Mouse (Mus musculus): Measurements from ENCODE around the gene Nr4a1. TPM values are rescaled to one million over a fixed set of nuclear protein-coding genes. Genes with fewer than 3 reads are reported as not detected.
A peak's percentile ranks its signal among the peaks of the same experiment; 100 is the strongest.

The Nr4a1 gene
- total RNA-seq, 1 experiment from 2014 or later = 131 TPM

DNA sequence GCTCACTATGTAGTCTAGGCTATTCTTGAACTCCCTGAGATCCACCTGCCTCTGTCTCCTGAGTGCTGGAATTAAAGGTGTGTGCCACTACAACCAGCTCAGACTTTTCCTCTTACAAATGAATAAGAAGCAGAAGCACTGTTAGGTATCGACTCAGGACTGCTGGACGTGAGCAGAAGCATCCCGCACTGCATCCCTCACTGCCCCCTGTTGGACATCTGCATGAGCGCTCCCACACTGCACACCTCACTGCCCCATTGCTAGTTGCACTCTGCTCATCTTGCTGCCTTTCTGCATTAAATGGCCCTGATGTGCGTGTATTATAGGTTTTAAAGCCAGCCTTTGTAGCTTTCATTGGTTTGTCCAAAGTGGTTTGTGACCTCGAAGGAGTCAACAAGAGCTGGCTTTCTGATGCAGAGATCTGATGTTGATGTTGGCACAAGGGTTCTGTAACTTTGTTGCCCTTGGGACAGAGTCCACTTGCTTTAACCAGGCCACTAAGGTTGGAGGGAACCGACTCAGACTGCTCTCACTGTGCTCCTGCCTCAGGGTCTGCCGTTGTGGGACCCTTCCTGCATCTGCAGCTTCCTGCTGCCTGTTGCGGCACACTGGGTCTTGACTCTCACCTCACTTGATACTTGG lies 32.2 kb downstream of the Nr4a1 start:
- no peak for DNase-seq

DNA sequence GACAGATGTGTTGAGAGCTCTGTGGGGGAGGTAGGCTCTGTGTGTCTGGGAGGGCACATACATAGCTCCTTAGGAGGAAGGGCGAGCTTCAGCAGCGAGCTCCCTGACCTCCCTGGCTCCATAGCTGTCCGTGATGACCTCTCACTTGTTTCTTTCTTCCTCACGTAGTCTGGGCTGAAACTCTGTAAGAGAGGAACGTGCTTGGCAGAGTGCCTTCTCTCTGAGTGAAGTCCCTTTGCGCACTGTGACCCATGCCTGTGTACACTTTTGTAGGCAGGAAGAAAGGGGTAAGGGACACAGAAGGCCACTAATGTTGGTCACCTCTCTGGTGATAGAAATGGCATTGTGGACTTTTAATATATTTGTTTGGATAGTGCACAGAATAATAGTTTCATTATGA lies 33.3 kb downstream of the Nr4a1 start:
- no peak for DNase-seq

DNA sequence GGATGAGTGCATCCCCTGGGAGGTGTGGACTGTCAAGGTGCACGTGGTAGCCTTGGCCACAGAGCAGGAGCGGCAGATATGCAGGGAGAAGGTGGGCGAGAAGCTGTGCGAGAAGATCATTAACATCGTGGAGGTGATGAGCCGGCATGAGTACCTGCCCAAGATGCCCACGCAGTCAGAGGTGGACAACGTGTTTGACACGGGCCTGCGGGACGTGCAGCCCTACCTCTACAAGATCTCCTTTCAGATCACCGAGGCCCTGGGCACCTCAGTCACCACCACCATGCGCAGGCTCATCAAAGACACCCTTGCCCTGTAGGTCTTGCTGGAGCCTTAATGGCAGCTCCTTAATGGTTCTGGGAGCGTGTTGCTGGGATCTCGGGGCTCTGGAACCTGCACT lies 36.3 kb downstream of the Nr4a1 start:
- DNase-seq = no peak

DNA sequence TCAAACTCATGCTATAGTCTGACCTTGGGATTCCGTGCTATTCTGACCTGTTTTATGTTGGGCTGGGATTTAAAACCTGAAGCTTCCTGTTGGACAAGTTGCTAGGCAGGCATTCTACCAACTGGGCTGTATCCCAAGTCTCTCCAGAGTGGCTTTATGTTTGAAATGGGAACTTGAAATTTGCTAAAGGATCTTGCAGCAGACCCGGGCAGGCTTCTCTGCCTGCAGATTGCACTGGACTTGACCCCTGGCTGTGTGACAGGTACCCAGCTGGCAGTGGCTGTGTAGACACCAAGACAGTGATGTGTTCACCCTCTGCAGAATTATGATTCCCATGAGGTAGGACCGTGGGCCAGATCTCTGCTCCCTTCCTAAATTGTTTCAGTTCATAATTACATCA lies 37.9 kb downstream of the Nr4a1 start:
- DNase-seq = no peak

DNA sequence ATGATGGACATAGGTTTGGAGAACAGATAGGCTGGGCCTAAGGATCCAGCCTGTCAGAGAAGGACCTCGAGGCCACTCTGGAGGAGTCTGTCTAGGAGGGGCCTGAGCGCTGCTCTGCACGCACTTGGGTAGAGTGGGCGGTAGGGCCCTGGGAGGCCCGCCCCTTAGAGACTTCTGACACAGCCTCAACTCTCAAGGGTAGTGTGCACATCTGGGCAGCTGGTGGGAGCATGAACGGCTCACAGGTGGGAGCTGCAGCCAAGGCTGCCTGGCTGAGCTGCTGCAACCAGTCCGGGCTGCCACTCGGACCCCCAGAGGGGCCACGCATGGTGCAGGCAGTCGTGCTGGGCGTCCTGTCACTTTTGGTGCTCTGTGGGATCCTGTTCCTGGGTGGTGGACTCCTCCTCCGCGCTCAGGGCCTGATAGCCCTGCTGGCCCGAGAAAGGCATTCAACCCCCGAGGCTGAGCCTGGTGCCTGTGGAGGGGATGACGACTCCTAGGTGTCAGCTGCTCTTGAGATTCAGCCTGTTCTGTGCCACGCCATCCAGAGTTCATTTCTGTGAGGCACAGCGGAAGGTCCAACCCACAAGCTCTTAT lies 39.1 kb downstream of the Nr4a1 start, which contains the start of gene 6030408B16Rik:
Gene 6030408B16Rik (plus strand): TSS at position 188 of the 597 bp plus-strand sequence.
- no peak for DNase-seq

DNA sequence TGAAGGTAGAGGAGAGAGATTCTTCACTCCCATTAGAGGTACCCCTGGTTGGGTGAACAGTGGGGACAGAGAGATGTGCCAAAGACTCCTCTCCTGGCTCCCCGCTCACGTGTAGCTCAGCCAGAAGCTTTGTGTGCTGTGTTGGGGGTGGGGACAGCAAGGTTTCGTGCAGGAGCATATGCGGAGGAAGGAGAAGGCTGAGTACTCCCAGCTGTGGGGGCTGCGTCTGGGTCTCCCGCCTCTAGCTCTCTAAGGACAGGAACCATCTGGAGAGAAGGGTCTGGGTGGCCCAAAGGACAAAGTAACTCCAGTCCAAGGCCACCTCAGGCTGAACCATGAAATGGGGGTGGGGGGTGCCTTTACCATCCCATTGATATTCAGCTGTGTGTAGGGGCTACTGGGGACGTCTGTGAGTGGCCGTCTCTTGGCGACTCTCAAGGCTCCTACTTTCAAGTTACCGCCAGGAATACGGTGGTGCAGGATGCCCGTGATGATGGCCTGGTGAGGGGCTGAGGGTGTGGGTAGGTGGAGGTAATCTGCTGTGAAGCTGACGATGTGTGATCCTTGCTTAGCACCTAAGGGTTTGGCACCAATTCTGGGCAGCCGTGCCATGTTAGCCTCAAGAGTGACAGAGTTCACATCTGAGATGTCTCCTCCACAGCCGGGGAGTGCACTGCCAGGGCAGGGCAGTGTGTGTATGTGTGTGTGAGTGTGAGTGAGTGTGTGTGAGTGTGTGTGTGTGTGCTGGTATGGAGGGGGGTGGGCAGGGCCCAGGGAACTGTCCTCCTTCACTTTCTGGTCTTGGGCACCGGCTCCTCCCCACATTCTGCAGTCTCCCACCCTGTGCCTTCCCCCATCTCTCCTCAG lies 40.2 kb downstream of the Nr4a1 start:
- no peak for DNase-seq

DNA sequence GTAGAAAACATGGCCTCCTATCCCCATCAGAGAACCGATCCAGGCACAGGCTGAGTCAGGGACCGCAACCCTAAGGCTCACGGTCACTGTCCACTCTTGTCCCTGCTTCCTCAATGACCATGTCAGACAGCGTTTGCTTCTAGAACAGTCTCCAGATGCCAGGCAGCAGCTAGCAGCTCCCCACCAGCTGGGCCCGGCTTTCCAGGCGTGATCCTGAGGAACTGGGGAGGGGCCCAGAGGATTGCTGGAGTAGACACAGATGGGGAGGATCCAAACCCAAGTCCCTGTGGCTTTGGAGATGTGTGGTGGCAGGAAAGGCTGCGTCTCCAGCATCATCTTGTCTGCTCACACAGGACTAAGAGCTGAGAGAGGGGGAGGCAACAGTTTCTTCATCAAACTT lies 41.0 kb downstream of the Nr4a1 start:
- DNase-seq = no peak

DNA sequence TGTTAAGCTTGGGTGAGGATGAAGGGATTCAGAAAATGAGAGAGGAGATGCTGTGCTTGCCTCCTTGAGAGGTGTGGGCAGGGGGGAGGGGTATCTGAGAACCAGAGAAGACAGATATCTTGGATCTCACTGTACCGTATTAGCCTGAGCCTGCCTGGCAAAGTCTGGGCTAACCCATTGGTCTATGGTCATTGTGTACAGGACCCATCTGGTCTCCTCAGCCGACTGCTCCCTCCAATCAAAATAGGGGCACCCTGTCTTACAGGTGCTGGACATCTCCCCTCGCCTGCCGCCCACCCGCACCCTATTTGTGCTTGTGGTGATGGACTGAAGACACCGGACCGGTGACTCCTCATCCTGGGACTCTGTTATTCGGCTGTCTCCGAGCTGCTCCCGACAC lies 41.5 kb downstream of the Nr4a1 start:
- no peak for DNase-seq

DNA sequence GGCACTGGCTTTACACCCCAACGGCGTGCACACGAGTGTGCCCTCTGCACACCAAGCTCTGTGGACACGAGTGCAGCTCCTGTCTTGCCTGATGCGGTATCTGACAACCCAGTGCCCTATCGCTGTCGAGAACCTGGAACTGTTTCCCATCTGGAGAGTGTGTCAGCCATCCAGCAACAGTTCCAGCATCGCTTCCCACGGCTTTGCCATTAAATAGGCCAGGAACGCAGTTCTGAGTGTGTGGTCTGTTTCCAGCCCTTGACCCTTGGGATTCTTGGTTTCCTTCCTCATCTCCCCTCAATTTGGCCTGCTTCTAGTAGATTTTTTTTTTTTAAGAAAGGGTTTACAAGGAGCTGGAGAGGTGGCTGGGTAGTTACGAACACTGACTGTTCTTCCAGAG lies 42.0 kb downstream of the Nr4a1 start:
- DNase-seq = no peak

DNA sequence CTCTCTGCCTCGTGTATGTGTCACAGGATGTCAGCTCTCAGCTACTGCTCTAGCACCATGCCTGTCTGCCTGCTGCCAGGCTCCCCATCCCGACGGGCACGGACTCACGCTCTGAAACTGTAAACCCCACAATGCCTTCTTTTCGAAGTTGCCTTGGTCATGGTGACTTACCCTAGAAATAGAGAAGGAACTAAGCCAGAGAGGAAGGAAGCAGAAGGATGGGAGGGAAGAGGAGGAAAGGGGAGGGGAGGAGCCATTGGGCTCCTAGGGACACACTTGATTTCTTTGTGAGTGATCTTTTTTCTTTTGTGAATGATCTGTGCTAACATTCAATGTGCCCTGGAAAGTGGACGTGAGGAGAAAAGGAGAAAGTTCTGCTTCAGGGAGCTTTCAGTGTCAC lies 43.9 kb downstream of the Nr4a1 start:
- no peak for DNase-seq

DNA sequence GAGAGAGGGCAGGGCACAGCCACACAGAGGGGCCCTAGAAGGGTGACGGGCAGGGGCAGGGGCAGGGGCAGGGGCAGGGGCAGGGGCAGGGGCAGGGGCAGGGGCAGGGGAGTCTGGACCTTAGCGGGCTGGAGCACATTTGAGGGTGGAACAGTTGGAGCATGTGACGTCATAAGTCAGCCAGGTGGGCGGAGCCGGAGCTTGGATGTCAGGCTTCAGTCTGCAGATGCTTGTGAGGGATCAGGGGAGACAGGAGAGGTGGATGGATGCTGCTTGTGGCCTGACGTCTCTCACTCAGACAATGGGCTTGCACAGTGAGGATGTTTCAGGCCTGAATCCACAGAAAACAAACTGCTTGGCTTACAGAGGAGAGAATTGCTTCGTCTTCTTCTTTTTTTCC lies 44.5 kb downstream of the Nr4a1 start:
- DNase-seq = no peak

DNA sequence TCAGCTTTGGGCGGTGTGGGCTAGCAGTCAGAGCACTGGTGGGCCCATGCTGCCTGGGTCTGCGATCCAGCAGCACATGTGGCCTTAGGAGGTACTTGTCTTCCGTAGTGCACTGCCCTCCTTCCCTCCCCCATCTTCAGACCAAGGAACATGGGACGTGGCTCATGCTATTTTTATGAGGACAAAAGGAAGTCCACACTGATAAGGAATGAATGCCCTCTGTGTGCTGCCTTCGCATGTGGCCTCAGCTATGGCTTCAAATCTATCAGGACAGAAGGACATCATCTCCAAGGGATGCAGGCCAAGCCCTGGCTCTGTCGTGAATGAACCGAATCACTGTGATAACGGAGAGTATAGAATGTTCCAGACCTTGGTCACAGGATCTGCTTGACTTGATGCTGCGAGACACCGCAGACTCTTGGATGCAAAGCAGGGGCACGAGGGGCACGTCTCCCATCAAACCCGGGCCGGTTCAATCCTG lies 45.5 kb downstream of the Nr4a1 start:
- no peak for DNase-seq

DNA sequence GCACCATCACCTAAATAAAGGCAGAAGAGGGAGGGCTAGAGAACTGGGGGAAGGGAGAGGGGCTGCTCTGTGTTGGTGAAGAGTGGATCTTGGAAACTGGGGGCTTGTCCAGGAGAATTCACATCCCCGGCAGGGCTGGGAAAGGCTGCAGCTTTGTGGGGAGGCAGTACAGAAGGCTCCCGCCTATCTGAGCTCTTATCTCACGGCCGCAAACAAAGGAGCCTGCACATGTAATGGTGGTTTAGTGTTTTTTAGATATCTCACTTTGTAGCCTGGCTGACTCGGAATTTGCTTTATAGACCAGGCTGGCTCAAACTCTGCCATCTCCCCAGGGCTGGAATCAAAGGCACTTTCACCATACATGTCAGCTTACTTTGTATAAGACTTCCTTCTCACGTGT lies 46.1 kb downstream of the Nr4a1 start:
- DNase-seq = no peak

DNA sequence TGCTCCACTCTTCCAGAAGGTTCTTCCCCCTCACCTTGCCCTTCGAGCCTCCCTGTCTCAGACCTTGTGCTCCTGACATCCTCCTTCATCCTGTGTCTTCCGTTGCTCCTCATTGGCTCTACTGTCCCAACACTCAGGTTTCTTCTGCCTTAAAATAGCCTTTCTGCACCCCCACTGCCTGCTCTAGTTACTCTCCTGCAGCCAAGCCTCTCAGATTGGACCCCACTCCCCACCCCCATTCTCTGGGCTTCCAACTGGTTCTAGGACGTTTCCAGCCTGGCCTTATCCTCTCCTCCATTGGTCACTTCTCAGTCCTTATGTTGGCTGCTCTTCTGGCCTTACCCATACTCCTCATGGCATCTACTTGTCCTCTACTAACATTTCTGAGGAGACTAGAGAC lies 48.1 kb downstream of the Nr4a1 start:
- DNase-seq = no peak

DNA sequence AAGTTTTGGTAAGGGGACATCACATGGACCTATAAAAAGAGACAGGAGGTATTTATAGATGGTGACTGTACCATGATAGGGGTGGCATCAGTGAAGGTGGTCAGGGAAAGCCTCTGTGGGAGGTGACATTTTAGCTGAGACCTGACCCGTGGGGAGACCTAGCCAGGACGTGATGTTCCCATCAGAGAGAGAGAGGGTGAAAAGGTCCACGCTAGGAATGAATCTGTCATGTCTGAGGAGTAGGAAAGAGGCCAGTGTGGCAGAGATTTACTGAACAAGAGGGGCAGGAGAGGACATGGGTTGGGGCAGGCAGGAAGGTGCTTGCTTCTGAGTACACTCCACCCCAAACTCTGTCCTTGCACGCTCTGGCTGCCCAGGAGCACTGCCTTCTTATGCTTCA lies 49.8 kb downstream of the Nr4a1 start:
- DNase-seq = no peak

DNA sequence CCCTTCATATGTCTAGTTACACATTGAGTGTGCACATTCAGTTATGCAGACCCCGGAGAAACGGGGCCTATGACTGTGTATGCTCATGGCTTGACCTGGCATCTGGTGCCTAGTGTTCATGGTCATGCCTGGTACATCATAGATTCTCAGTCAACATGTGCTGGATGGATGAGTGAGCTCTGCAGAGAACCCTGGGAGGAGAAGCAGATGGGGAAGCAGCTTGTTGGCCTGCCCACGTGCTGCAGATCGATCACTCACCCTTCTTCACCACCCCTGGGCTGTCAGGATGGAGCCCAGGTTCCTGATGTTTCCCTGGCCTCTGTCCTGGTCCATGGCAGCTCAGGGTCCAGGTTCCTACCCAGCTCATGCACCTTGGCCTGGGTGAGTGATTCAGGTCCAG lies 52.4 kb downstream of the Nr4a1 start:
- no peak for DNase-seq

DNA sequence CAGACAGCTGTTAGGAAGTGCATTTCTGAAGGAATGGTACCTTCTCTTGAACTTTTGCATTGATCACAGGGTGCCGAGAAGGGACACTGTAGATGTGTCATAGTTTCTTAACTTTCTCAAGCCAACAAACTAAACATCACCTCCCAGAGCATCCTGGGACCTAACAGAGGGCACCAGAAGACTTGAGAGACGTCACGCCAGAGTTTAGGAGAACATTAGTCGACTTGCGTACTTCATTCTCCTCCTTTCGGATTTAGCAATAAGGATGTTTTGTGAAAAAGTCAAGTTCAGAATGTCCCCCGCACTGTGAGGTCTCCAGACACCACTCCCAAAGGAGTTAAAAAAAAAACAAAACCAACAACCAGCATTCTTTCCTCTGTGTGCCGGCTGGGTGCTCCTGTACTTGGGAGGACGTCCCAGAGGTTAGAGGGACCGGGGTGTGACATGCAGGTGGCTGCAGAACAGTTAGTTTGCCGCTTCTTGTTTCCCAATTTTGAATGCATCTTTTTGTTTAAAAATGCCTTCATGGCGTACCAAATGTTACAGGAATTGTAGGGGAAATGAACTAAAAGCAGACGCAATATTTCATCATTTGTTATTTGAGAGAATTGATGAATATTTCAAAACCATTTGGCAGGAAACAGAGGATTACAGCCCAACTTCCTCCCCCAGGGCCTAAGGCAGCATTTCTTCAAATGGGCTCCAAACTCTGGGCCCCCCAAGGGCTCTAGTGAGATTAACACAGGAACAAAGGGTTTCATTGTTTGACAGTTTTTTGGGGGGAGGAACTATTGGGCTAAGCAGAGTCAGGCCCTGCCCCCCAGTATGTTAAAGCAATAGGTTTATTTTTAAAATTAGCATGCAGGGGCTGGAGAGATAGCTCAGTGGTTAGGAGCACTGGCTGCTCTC lies 54.6 kb downstream of the Nr4a1 start:
- no peak for DNase-seq

DNA sequence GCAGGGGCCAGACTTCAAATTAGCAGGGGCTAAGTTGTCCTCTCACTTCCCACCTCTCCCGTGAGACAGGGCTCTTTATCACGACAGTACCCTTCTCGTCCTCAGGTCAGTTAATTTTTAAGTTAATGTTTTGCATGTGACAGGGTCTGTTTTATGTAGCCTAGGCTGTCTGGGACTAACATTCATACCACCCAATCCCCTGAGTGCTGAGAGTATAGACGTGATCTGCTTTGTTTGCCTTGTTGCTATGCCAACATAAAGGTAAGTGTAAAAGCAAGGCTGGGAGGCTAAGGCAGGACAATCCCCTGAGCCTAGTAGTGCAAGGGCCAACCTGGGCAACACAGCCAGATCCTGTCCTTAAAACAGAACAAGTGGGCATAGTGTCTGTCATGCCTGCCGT lies 55.4 kb downstream of the Nr4a1 start:
- no peak for DNase-seq

DNA sequence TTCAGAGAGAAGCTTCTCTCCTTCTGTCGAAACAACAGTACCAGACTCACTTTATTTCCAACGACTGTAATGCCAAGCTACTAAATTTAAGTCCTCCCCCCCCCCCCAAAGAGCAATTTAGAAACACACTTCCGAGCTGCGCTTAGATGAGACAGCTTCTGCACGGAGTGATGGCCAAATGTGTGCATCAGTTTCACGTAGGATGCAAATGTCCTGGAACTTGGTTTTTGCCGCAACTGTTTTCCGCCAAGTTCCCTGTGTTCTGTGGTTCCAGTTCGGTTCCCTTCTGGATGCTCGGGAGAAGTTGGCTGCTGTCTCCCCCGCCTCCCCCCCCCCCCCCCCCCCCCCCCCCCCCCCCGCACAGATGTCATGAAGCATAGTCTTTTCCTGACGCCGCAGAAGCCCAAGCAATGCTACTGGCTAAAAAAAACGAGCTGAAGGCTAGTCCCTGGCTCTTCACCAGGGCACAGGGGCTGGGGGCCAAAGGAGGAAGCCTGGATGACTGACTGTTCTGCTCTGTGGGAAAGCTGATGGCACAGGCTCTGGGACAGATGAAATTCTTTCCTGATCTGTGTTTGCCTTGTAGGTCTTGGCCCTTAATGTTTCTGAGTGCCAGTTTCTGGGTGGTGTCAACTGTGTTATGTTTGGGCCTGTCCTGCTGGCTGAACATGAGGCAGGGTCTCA lies 57.2 kb downstream of the Nr4a1 start:
- DNase-seq = no peak

DNA sequence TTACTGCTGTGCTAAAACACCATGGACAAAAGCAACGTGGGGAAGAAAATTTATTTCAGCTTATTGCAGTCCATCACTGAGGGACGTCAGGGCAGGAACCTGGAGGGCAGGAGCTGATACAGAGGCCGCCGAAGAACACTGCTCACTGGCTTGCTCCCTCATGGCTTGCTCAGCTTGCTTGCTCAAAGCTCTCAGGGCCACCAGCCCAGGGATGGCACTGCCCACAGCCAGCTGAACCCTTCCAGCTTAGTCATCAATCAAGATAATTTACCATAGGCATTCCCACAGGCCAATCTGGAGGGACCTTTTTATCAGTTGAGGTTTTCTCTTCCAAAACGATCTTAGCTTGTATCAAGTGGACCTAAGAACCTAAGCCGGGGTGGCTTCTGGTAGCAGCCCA lies 57.9 kb downstream of the Nr4a1 start:
- no peak for DNase-seq

DNA sequence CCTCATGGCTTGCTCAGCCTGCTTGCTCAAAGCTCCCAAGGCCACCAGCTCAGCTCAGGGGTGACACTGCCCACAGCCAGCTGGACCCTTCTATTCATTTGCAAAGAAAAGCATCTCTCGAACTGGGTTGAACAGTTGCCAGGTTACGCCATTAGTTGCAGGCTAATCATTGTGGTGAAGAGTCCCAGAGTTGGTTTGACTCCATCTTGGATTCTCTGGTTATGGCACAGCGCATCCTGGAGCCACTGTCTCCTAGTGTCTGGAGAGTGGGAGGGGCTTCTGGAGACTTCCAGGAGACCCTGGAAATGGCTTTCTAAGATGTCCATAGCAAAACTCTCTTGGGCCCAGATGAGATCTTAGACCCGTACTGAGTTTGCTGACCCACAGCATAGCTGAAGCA lies 61.3 kb downstream of the Nr4a1 start:
- DNase-seq = no peak

DNA sequence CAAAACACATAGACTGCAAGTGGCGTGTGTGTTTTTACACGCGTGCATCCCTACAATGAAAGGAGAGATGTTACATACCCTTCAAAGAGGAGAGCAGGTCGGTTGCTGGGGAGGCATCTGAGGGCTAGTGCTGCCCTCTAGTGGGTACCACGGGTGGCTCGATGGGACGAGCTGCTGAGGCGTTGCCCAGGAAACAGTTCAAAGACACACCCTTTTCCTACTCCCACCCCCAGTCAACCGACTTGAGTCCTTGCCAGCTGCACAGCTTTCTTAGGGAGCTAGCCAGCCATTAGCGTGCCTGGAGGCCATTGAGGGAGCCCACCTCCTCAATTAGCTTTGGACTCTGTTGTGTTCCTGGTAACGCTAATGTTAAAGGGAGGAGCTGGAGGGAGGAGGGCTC lies 61.8 kb downstream of the Nr4a1 start:
- DNase-seq = peak; percentile 88
